Mouse (Mus musculus) embryonic fibroblast, embryonic 13.5 days (primary cell): ENCODE results near the gene Necab3.

Experiments used
- CTCF ChIP-seq: IDR thresholded peaks from 2 replicates; pipeline ENCODE4 v1.5.1; 2011; ENCODE audit warnings: mild to moderate bottlenecking, control low read depth, low read length, moderate library complexity, borderline replicate concordance; ENCODE audit not compliant: insufficient read depth
- POLR2A ChIP-seq: IDR thresholded peaks from 2 replicates; pipeline ENCODE4 v1.6.1; 2011; ENCODE audit warnings: low read depth, mild to moderate bottlenecking, control low read depth, low read length, moderate library complexity

DNA sequence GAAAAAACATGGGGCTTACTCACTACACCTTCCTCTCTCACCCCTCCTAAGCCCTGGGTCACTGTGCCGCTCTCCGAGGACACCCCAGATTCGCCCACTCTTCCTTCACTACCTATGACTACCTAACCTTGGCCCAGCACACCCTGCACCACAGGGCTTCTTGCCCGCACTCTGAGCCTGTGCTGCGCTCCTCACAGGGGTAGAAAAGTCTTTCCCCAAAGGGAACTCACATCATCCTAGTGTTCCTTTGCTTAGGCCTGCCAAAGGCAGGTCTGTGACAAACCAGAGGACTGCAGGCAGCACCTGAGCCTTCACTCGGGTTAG is 19.0 kb upstream of the Necab3 start:
- TF ChIP-seq CTCF (no peak), POLR2A (no peak)
